Mouse (Mus musculus): ENCODE measurements around the gene Sestd1. TPM values are rescaled to one million over a fixed set of nuclear protein-coding genes. Genes with fewer than 3 reads are reported as not detected.
A peak's percentile ranks its signal among the peaks of the same experiment; 100 is the strongest.

The Sestd1 gene
- polyA plus RNA-seq (2012; fragmentation: generic; extraction: Trizol), result 15.2 TPM
- long read RNA-seq, experiment 1, transcript Sestd1-201 (18 exons, 2,720 nt), result major isoform, 6 of 13 reads
- long read RNA-seq, experiment 1, partial matches to known transcripts, result 3 of 13 reads
- long read RNA-seq, experiment 1, other reads (novel, unspliced or antisense), result 4 of 13 reads
- long read RNA-seq, experiment 2, full-length matches to known transcripts, result 119 of 198 reads
- long read RNA-seq, experiment 2, partial matches to known transcripts, result 19 of 198 reads
- long read RNA-seq, experiment 2, other reads (novel, unspliced or antisense), result 60 of 198 reads

- Histone ChIP-seq H3K36me3 (ENCODE audit: control insufficient read depth, insufficient read depth) (peaks cover 3% of the 10 kb centered on the region), H3K79me3 (ENCODE audit: low read depth) (peaks cover 41% of the 10 kb centered on the region), H3K4me3 (ENCODE audit: insufficient read depth, poor library complexity, severe bottlenecking) (peak within 1 kb of the TSS; percentile 74), H3ac (ENCODE audit: control insufficient read depth, insufficient read length, low read depth) (peak within 1 kb of the TSS; percentile 97), H3K79me2 (ENCODE audit: control insufficient read depth, insufficient read depth) (peaks cover 45% of the 10 kb centered on the region), H3K27me3 (ENCODE audit: control insufficient read depth, insufficient read depth, insufficient read length) (no peaks in the 10 kb centered on the region)
- TF ChIP-seq USF1 (IDR thresholded peaks at IDR 0.05; ENCODE audit: low read depth), result peak; percentile 87
- TF ChIP-seq MYOG (IDR thresholded peaks at IDR 0.05; ENCODE audit: control insufficient read depth, extremely low read depth, insufficient read length), result no peak
- TF ChIP-seq MAX (IDR thresholded peaks at IDR 0.05), result peak; percentile 94
- TF ChIP-seq FOSL1 (IDR thresholded peaks at IDR 0.05; ENCODE audit: insufficient read depth, low read length, poor library complexity, severe bottlenecking), result no peak
- peak; percentile 96 for TF ChIP-seq CEBPB (IDR thresholded peaks at IDR 0.05; ENCODE audit: low read depth)
Measured at GRCm38 (mm10) chr2:77280512-77281409, at the start of gene Sestd1. TSS of gene Sestd1 (minus strand) at chr2:77280592.

- H3K36me3 ChIP-seq (ENCODE audit: control insufficient read depth, insufficient read depth), result no peaks in the 10 kb centered on the region
- TF ChIP-seq CTCF (IDR thresholded peaks at IDR 0.05; ENCODE audit: control insufficient read depth, insufficient read depth, insufficient read length) (no peak), MAX (IDR thresholded peaks at IDR 0.05) (no peak), USF1 (IDR thresholded peaks at IDR 0.05; ENCODE audit: low read depth) (no peak), FOSL1 (IDR thresholded peaks at IDR 0.05; ENCODE audit: insufficient read depth, low read length, poor library complexity, severe bottlenecking) (no peak), MYOG (IDR thresholded peaks at IDR 0.05; ENCODE audit: control insufficient read depth, extremely low read depth, insufficient read length) (no peak), MYOD1 (IDR thresholded peaks at IDR 0.05; ENCODE audit: control insufficient read depth, insufficient read length, low read depth) (no peak), CEBPB (IDR thresholded peaks at IDR 0.05; ENCODE audit: low read depth) (no peak)
- H3K27me3 ChIP-seq (ENCODE audit: control insufficient read depth, insufficient read depth, insufficient read length), result no peaks in the 10 kb centered on the region
- H3K4me3 ChIP-seq (ENCODE audit: insufficient read depth, poor library complexity, severe bottlenecking), result no peak overlapping the region
- no peaks in the 10 kb centered on the region for H3K79me3 ChIP-seq (ENCODE audit: low read depth)
- H3ac ChIP-seq (ENCODE audit: control insufficient read depth, insufficient read length, low read depth), result no peak overlapping the region
- no peaks in the 10 kb centered on the region for H3K79me2 ChIP-seq (ENCODE audit: control insufficient read depth, insufficient read depth)
Measured at GRCm38 (mm10) chr2:77327246-77327645, 46.9 kb upstream of the Sestd1 start.

- Histone ChIP-seq H3K4me3 (ENCODE audit: insufficient read depth, poor library complexity, severe bottlenecking) (no peak overlapping the region), H3K27me3 (ENCODE audit: control insufficient read depth, insufficient read depth, insufficient read length) (no peaks in the 10 kb centered on the region), H3ac (ENCODE audit: control insufficient read depth, insufficient read length, low read depth) (no peak overlapping the region), H3K36me3 (ENCODE audit: control insufficient read depth, insufficient read depth) (no peaks in the 10 kb centered on the region), H3K79me3 (ENCODE audit: low read depth) (no peaks in the 10 kb centered on the region), H3K79me2 (ENCODE audit: control insufficient read depth, insufficient read depth) (no peaks in the 10 kb centered on the region)
- TF ChIP-seq MYOG (IDR thresholded peaks at IDR 0.05; ENCODE audit: control insufficient read depth, extremely low read depth, insufficient read length), result no peak
- TF ChIP-seq MYOD1 (IDR thresholded peaks at IDR 0.05; ENCODE audit: control insufficient read depth, insufficient read length, low read depth), result no peak
- TF ChIP-seq CTCF (IDR thresholded peaks at IDR 0.05; ENCODE audit: control insufficient read depth, insufficient read depth, insufficient read length), result no peak
- TF ChIP-seq USF1 (IDR thresholded peaks at IDR 0.05; ENCODE audit: low read depth), result no peak
Measured at GRCm38 (mm10) chr2:77323739-77324138, 43.3 kb upstream of the Sestd1 start.

- Histone ChIP-seq H3K36me3 (ENCODE audit: control insufficient read depth, insufficient read depth) (no peaks in the 10 kb centered on the region), H3ac (ENCODE audit: control insufficient read depth, insufficient read length, low read depth) (no peak overlapping the region), H3K27me3 (ENCODE audit: control insufficient read depth, insufficient read depth, insufficient read length) (no peaks in the 10 kb centered on the region), H3K79me3 (ENCODE audit: low read depth) (no peaks in the 10 kb centered on the region), H3K4me3 (ENCODE audit: insufficient read depth, poor library complexity, severe bottlenecking) (no peak overlapping the region), H3K79me2 (ENCODE audit: control insufficient read depth, insufficient read depth) (no peaks in the 10 kb centered on the region)
- TF ChIP-seq MYOG (IDR thresholded peaks at IDR 0.05; ENCODE audit: control insufficient read depth, extremely low read depth, insufficient read length) (no peak), CEBPB (IDR thresholded peaks at IDR 0.05; ENCODE audit: low read depth) (no peak)
Measured at GRCm38 (mm10) chr2:77323156-77323555, 42.8 kb upstream of the Sestd1 start.

GRCm38 (mm10) chr2:77319196-77319595 lies 38.8 kb upstream of the Sestd1 start:
- H3K79me2 ChIP-seq (ENCODE audit: control insufficient read depth, insufficient read depth), result no peaks in the 10 kb centered on the region
- H3ac ChIP-seq (ENCODE audit: control insufficient read depth, insufficient read length, low read depth), result no peak overlapping the region
- TF ChIP-seq USF1 (IDR thresholded peaks at IDR 0.05; ENCODE audit: low read depth) (no peak), MYOD1 (IDR thresholded peaks at IDR 0.05; ENCODE audit: control insufficient read depth, insufficient read length, low read depth) (no peak), MYOG (IDR thresholded peaks at IDR 0.05; ENCODE audit: control insufficient read depth, extremely low read depth, insufficient read length) (no peak), CTCF (IDR thresholded peaks at IDR 0.05; ENCODE audit: control insufficient read depth, insufficient read depth, insufficient read length) (no peak), FOSL1 (IDR thresholded peaks at IDR 0.05; ENCODE audit: insufficient read depth, low read length, poor library complexity, severe bottlenecking) (no peak), MAX (IDR thresholded peaks at IDR 0.05) (no peak)
- no peaks in the 10 kb centered on the region for H3K27me3 ChIP-seq (ENCODE audit: control insufficient read depth, insufficient read depth, insufficient read length)
- H3K79me3 ChIP-seq (ENCODE audit: low read depth), result no peaks in the 10 kb centered on the region
- no peak overlapping the region for H3K4me3 ChIP-seq (ENCODE audit: insufficient read depth, poor library complexity, severe bottlenecking)
- no peaks in the 10 kb centered on the region for H3K36me3 ChIP-seq (ENCODE audit: control insufficient read depth, insufficient read depth)

All from C2C12 (cell line).